Mouse (Mus musculus) forebrain, embryonic 15.5 days (tissue): ENCODE results near the gene Inpp5a. TPM values are rescaled to one million over a fixed set of nuclear protein-coding genes. Genes with fewer than 3 reads are reported as not detected.

ENCODE experiments used
- ATAC-seq: fragments of 200-750 bp; cut with Nextera tagmentation; replicated peaks from 2 replicates; pipeline ENCODE4 v1.8.0; 2017; ENCODE audit warnings: mild to moderate bottlenecking, moderate TSS enrichment, moderate library complexity
- H3K27ac ChIP-seq: fragments of 300-500 bp; sonication (generic); replicated peaks from 2 replicates; pipeline ENCODE4 v1.5.1; 2015; ENCODE audit warnings: mild to moderate bottlenecking, inconsistent platforms
- H3K27me3 ChIP-seq: fragments of 300-500 bp; sonication (generic); 2 replicates; pipeline ENCODE4 v1.6.1; 2015; ENCODE audit warnings: inconsistent platforms
- H3K36me3 ChIP-seq: fragments of 300-500 bp; sonication (generic); 2 replicates; pipeline ENCODE4 v1.6.1; 2015; ENCODE audit warnings: mild to moderate bottlenecking, inconsistent platforms
- H3K4me1 ChIP-seq: fragments of 300-500 bp; sonication (generic); 2 replicates; pipeline ENCODE4 v1.6.1; 2015; ENCODE audit warnings: inconsistent platforms
- H3K4me2 ChIP-seq: fragments of 300-500 bp; sonication (generic); replicated peaks from 2 replicates; pipeline ENCODE4 v1.6.1; 2015; ENCODE audit warnings: mild to moderate bottlenecking, inconsistent platforms
- H3K4me3 ChIP-seq: fragments of 300-500 bp; sonication (generic); 2 replicates; pipeline ENCODE4 v1.5.1; 2015; ENCODE audit warnings: mild to moderate bottlenecking, inconsistent platforms
- H3K9ac ChIP-seq: fragments of 300-500 bp; sonication (generic); replicated peaks from 2 replicates; pipeline ENCODE4 v1.6.1; 2015; ENCODE audit warnings: mild to moderate bottlenecking, inconsistent platforms
- H3K9me3 ChIP-seq: fragments of 300-500 bp; sonication (generic); 2 replicates; pipeline ENCODE4 v1.6.1; 2016; ENCODE audit warnings: inconsistent platforms
- WGBS: fragments of 180-500 bp; shearing (Covaris S2); methylation state at CpG from one replicate; pipeline ENCODE4 v1.1.7; 2015; ENCODE audit warnings: mixed read lengths; 5-methylcytosine and 5-hydroxymethylcytosine counted together
- polyA plus RNA-seq: library from polyadenylated mRNA; unstranded; fragments of >200 nt; fragmentation: Nextera tagmentation; extraction: Ambion mirVana; gene quantifications from 2 replicates; pipeline ENCODE4 v1.2.1, GENCODE M21; 2015

Gene Inpp5a
- polyA plus RNA-seq, 1 experiment from 2014 or later = 12.7 TPM

- H3K4me2 ChIP-seq = no peak overlapping the region
- no peak overlapping the region for H3K27ac ChIP-seq
- no peaks in the 10 kb centered on the region for H3K9me3 ChIP-seq
- no peak overlapping the region for H3K9ac ChIP-seq
- no peaks in the 10 kb centered on the region for H3K36me3 ChIP-seq
- no peaks in the 10 kb centered on the region for H3K4me1 ChIP-seq
- ATAC-seq = no peak
- H3K27me3 ChIP-seq = no peaks in the 10 kb centered on the region
- 75% methylated on average over 6 of the region's 6 CpGs for WGBS
- no peak overlapping the region for H3K4me3 ChIP-seq
These were observed 177.1 kb downstream of the Inpp5a start for GRCm38 (mm10) chr7:139565998-139566397.

GRCm38 (mm10) chr7:139566533-139566932 lies 177.6 kb downstream of the Inpp5a start:
- Histone ChIP-seq H3K4me1 (no peaks in the 10 kb centered on the region), H3K36me3 (no peaks in the 10 kb centered on the region), H3K4me3 (no peak overlapping the region), H3K4me2 (no peak overlapping the region), H3K9me3 (no peaks in the 10 kb centered on the region), H3K27me3 (no peaks in the 10 kb centered on the region), H3K27ac (no peak overlapping the region), H3K9ac (no peak overlapping the region)
- 88% methylated on average over 8 of the region's 8 CpGs for WGBS
- ATAC-seq = no peak

- Histone ChIP-seq H3K9me3 (no peaks in the 10 kb centered on the region), H3K27ac (no peak overlapping the region), H3K4me2 (no peak overlapping the region), H3K9ac (no peak overlapping the region), H3K4me3 (no peak overlapping the region), H3K27me3 (no peaks in the 10 kb centered on the region), H3K36me3 (no peaks in the 10 kb centered on the region), H3K4me1 (no peaks in the 10 kb centered on the region)
- ATAC-seq = no peak
- 97% methylated on average over 5 of the region's 5 CpGs for WGBS
These were observed 181.9 kb downstream of the Inpp5a start for GRCm38 (mm10) chr7:139570788-139571187.

- no peaks in the 10 kb centered on the region for H3K9me3 ChIP-seq
- H3K27ac ChIP-seq = no peak overlapping the region
- no peak overlapping the region for H3K4me3 ChIP-seq
- no peak for ATAC-seq
- H3K4me1 ChIP-seq = no peaks in the 10 kb centered on the region
- 92% methylated on average over 3 of the region's 3 CpGs for WGBS
- H3K9ac ChIP-seq = no peak overlapping the region
- H3K27me3 ChIP-seq = peaks cover 1% of the 10 kb centered on the region
- H3K36me3 ChIP-seq = no peaks in the 10 kb centered on the region
- no peak overlapping the region for H3K4me2 ChIP-seq
These were observed 183.8 kb downstream of the Inpp5a start for GRCm38 (mm10) chr7:139572665-139573064.

- no peak overlapping the region for H3K4me2 ChIP-seq
- H3K4me3 ChIP-seq = no peak overlapping the region
- H3K36me3 ChIP-seq = no peaks in the 10 kb centered on the region
- H3K27me3 ChIP-seq = peaks cover 35% of the 10 kb centered on the region
- no peak for ATAC-seq
- H3K4me1 ChIP-seq = peaks cover 4% of the 10 kb centered on the region
- no peak overlapping the region for H3K27ac ChIP-seq
- WGBS = 83% methylated on average over 16 of the region's 16 CpGs
- H3K9ac ChIP-seq = no peak overlapping the region
- H3K9me3 ChIP-seq = no peaks in the 10 kb centered on the region
These were observed 187.3 kb downstream of the Inpp5a start for GRCm38 (mm10) chr7:139576064-139576686.

- Histone ChIP-seq H3K27ac (no peak overlapping the region), H3K9me3 (no peaks in the 10 kb centered on the region), H3K27me3 (peaks cover 66% of the 10 kb centered on the region), H3K4me1 (peaks cover 20% of the 10 kb centered on the region), H3K9ac (no peak overlapping the region), H3K36me3 (no peaks in the 10 kb centered on the region), H3K4me3 (no peak overlapping the region), H3K4me2 (no peak overlapping the region)
- ATAC-seq = no peak
- 67% methylated on average over 21 of the region's 21 CpGs for WGBS
These were observed 190.5 kb downstream of the Inpp5a start for GRCm38 (mm10) chr7:139579261-139579905.

- H3K4me2 ChIP-seq = peak overlapping the region; percentile 41
- H3K27me3 ChIP-seq = peaks cover 83% of the 10 kb centered on the region
- H3K4me3 ChIP-seq = peak overlapping the region; percentile 30
- 2% methylated on average over 78 of the region's 78 CpGs for WGBS
- no peaks in the 10 kb centered on the region for H3K9me3 ChIP-seq
- no peak for ATAC-seq
- H3K36me3 ChIP-seq = no peaks in the 10 kb centered on the region
- H3K9ac ChIP-seq = no peak overlapping the region
- H3K4me1 ChIP-seq = peaks cover 25% of the 10 kb centered on the region
- H3K27ac ChIP-seq = no peak overlapping the region
These were observed 192.2 kb downstream of the Inpp5a start for GRCm38 (mm10) chr7:139580851-139581775.

GRCm38 (mm10) chr7:139581801-139582571 lies 193.1 kb downstream of the Inpp5a start:
- WGBS = under 1% methylated on average over 82 of the region's 82 CpGs
- Histone ChIP-seq H3K4me1 (peaks cover 25% of the 10 kb centered on the region), H3K27me3 (peaks cover 91% of the 10 kb centered on the region), H3K9ac (no peak overlapping the region), H3K4me2 (peak overlapping the region; percentile 41), H3K4me3 (peak overlapping the region; percentile 30), H3K9me3 (no peaks in the 10 kb centered on the region), H3K36me3 (no peaks in the 10 kb centered on the region), H3K27ac (no peak overlapping the region)
- peak; percentile 42 for ATAC-seq

- no peak within 1 kb of the TSS for H3K9ac ChIP-seq
These were observed 193.7 kb downstream of the Inpp5a start, which contains the start of gene Nkx6-2 for GRCm38 (mm10) chr7:139582595-139582994. TSS of gene Nkx6-2 (minus strand) at chr7:139582797.

GRCm38 (mm10) chr7:139583094-139583737 lies 194.3 kb downstream of the Inpp5a start:
- Histone ChIP-seq H3K4me3 (no peak overlapping the region), H3K4me1 (peaks cover 25% of the 10 kb centered on the region), H3K36me3 (no peaks in the 10 kb centered on the region), H3K9me3 (no peaks in the 10 kb centered on the region), H3K27ac (no peak overlapping the region), H3K9ac (no peak overlapping the region), H3K27me3 (peaks cover 97% of the 10 kb centered on the region), H3K4me2 (no peak overlapping the region)
- WGBS = 10% methylated on average over 17 of the region's 17 CpGs
- ATAC-seq = no peak

More at GRCm38 (mm10) chr7:139582595-139582994, 193.7 kb downstream of the Inpp5a start, which contains the start of gene Nkx6-2:
- peak within 1 kb of the TSS; percentile 30 for H3K4me3 ChIP-seq
- H3K36me3 ChIP-seq = no peaks in the 10 kb centered on the region
- no peaks in the 10 kb centered on the region for H3K9me3 ChIP-seq
- H3K4me1 ChIP-seq = peaks cover 25% of the 10 kb centered on the region
- peaks cover 97% of the 10 kb centered on the region for H3K27me3 ChIP-seq
- peak; percentile 33; the same call in 1 of the 2 replicates for ATAC-seq
- H3K27ac ChIP-seq = no peak within 1 kb of the TSS
- H3K4me2 ChIP-seq = peak within 1 kb of the TSS; percentile 41
- WGBS = under 1% methylated on average over 56 of the region's 56 CpGs
